Mouse (Mus musculus): ENCODE measurements around the gene Tmem176b.

Tmem176b gene

DNA sequence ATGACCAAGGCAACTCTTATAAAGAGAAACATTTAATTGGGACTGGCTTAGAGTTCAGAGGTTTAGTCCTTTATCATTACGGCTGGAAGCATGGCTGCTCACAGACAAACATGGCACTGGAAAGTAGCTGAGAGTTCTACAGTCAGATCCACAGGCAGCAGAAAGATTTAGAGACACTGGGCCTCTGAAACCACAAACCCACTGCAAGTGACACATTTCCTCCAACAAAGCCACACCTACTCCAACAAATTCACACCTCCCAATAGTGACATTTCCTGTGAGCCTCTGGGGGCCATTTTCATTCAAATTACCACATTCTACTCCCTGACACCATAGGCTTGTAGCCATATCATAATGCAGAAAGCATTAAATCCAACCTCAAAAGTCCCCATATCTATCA, 39.4 kb downstream of the Tmem176b start:
- DNase-seq (ENCODE audit: low read depth in 2 of 2, low spot score in 2 of 2), result peak; percentile 21 to 45

DNA sequence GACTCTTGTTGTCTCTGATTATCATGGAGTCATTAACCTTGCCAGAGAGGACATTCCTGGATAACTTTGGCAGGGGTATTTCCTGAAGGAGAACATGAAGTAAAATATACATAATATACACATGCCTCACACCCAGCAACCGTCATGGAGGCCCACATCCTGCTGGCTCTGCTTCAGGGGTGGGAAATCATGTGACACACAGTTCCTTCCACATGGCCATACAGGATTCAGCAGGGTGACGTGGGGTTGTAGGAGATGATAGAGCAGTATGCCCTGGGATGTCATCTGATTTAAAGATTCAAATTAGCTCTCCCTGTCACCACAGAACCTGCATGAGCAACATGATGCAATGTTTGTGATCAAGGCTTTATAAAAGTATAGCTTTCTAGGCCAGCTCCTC, 53.4 kb downstream of the Tmem176b start:
- no peak for DNase-seq (ENCODE audit: low read depth in 2 of 2, low spot score in 2 of 2)

DNA sequence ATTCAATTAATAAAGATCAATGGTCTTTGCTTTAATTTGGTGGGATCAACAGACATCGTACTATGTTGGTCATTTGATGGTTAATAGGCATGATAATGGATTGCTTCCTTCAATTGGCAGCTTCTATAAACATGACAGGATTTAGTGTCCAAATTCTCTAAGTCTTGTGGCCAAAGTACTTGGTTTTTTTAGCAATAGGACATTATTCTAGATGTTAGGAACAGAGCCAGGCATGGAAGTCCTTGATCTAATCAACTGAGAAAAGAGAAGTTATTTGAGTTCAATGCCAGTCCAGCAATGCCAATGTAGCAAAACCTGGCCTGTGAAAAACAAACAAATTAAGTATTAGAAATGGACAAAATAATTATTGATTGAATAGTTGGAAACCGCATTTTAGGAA, 55.7 kb downstream of the Tmem176b start:
- DNase-seq (ENCODE audit: low read depth in 2 of 2, low spot score in 2 of 2), result no peak

DNA sequence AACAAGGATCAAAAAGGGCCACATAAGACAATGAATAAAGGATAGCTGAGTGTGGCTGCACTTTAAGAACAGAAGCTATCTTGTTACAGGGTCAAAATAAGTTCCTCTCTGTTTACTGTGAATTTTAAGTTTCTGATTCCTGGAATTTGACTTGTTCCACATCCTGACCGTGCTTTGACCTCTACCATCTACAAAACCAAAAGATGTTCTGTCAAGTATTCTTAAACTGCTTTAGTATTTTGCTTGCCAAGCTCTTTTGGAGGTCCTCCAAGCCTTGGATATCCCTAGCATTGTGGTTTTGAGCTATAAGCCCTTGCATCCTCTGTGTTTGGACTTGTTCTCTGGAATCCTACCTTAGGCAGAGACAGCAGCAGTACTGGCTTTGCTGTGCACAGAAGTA, 56.1 kb downstream of the Tmem176b start:
- DNase-seq (ENCODE audit: low read depth in 2 of 2, low spot score in 2 of 2), result no peak

DNA sequence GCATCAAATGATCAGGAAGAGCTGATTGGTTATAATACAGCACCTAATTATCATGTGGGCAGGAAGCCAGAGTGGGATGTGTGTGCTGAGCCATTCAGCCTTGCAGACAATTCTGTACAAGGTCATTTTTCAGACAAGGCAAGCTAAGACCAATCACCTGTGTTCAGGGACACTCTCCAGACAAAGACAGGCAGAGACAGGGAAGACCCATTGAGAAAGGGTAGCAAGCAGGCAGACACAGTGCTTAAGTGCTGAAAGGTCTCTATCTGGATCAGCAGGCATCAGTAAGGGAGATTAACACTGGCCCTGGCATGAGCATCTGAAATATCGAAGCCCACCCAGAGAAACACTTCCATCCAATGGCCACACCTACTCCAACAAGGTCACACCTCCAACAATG, 56.9 kb downstream of the Tmem176b start:
- no peak for DNase-seq (ENCODE audit: low read depth in 2 of 2, low spot score in 2 of 2)

All from CD8-positive naive resting alpha-beta T cell, adult 2 months (primary cell).